Mouse (Mus musculus): ENCODE measurements at regions not wholly inside any gene's neighbourhood (a gene's known extent, or its start where the extent isn't known, plus 50 kb on each side); places are given as distances from the start of the nearest gene placed in this dataset.

DNA sequence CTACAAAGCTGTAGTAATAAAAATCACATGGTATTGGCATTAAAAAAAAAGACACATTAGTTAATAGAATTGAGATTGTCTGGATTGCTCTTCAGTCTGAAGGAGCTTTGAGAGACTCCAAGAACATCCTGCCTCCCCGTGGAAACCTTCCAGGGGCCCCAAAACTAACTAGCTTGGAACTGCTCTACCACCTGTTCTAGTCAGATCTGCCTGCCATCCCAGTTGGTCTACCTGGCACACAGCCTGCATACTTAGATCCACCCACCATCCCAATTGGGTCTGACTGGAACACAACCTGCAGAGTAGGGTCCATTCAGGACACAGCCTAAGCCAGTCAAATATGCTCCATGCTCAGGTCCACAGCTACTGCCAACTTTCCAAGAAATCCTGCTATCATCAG, 503.6 kb downstream of the Rapgef2 start:
- DNase-seq (ENCODE audit: low read depth, low spot score): no peak

DNA sequence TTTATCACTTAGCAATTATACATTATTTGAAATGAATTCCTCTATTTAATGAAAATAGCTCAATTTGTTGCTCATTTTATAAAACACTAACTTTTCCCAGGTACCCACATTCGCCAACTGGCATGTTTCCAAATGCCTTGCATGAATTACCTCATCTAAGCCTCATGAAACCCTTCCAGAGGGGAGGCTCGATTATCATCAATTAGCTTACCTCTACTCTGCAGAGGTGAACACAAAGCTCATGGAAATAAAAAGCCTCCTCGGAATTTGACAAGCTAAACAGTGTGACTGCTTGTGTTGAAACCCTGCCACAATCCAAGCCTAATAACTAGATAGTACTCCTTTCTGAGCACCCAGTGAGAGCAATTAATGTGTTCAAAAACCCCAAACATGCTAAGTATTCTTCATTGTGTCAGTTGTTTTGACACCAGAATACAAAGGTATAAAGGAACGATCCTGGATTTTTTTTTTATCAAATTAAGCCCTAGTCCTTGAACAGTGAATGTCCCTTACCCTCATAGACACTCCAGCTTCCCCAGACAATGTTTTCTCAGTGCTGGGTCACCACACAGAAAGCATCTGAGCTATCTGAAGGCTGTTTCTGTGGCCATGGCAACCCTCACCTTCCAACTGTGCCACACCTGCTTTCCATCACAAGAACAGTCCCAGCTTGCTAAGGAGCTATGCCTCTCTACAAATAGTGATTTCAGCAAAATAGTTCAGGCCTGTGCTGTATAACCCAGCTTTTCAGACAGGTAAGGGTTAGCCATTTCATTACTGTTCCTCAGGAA, 530.4 kb downstream of the Rapgef2 start:
- no peak for DNase-seq (ENCODE audit: low read depth, low spot score)

DNA sequence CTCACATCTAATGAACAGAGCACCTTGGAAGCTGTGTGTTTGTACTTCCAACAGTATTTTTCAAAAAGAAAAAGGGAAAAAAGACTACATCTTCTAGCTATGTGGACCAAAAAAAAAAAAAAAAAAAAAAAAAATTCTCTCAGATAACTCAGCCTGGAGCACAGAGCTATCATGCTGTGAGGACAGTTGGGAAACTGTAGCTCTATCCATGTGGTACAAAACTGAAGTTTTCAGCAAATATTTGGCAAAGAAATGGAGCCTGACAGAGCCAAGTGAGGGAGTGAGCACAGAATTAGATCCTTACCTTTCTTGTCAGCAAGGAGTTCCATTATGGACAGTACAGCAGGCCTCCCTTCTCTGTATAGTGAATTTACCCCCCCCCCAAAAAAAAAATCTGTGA, 550.2 kb downstream of the Rapgef2 start:
- DNase-seq (ENCODE audit: low read depth, low spot score): no peak

DNA sequence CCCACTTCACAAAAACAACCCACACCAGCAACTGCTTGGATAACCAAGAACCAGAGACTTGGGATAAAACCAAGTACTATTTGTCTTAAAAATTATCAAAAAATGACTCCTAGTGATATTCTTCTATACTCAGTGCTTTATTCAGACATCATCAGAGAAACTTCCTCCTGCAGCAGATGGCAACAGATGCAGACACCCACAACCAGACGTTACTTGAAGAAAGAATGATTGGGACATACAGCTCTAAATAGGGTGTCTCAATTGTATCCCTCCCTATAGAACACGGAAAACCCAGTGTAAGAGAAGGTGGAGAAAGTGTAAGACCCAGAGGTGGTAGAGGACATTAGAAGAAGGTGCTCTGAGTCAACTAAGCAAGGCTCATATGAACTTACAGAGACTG, 569.6 kb downstream of the Rapgef2 start:
- DNase-seq (ENCODE audit: low read depth, low spot score): no peak

DNA sequence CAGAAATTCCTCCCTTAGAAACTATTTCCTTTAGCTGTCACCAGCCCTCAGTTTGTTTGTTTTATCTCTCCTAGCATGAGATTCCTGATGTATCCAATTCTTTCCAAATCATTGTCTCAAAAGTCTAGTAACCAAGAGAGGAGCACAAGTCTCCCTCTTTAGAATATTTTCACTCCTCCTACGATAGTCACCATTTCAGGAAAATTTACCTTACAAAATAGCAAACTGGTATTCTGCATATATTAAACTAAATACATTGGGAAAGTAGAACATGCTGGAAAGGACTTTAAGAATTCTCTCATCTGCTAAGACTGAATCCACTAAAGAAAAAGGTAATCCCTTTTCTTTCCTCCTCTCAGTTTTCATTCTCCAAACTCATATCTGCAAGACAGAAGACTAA, 578.6 kb downstream of the Rapgef2 start:
- DNase-seq (ENCODE audit: low read depth, low spot score): no peak

DNA sequence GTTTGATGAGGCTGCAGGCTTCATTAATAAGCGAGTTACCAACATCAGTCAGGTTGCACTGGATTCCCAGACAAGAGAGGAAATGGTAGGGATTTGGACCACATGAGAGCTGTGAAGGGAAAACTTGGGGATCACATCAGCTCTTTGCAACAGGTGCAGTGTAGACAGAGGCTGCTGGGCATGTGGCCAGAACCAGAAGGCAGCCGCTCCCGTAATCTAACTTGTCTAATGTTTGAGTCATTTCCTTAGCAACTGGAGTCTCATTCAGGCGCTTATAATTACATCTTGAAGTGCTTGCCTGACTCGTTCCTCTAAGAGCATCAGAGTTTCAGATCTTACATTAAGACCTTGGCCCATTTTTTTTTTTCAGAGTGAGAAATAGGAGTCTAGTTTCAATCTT, 587.4 kb downstream of the Rapgef2 start:
- no peak for DNase-seq (ENCODE audit: low read depth, low spot score)

DNA sequence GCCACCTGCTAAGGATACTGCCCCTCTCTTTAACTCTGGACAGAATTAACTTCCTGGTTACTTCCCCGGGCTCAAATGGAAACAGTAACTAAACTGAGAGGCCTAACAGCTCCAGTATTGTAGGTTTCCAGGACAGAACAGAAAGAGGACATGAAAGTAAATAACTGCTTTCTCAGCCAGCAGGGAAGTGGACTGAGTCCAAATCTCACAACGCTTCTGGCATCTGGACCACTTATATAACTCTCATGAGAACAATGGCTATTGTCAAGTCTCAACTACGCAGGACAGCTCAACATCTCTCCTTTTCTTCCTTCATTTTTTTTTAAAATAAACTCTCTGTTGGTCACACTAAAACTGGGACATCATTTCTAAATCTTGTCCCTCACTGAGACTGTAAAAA, 594.8 kb downstream of the Rapgef2 start:
- DNase-seq (ENCODE audit: low read depth, low spot score): no peak

DNA sequence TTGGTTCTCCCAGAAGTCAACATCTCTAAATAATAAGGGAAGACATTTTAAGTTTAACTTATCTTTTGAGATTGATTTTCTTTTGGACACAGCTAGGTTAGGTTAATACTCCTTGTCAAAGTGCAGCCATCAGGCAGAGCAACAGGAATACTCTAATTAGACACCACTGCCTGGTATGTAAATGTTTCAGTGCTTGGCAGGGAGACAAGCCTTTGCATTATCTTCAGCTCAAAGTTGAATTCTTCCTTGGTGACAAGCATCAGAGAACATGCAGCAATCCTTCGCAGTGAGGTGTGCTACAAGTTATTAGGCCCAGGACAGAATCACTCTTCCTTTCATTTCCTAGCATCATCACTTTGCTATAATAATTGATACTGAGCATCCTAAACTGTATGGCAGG, 608.7 kb downstream of the Rapgef2 start:
- no peak for DNase-seq (ENCODE audit: low read depth, low spot score)

DNA sequence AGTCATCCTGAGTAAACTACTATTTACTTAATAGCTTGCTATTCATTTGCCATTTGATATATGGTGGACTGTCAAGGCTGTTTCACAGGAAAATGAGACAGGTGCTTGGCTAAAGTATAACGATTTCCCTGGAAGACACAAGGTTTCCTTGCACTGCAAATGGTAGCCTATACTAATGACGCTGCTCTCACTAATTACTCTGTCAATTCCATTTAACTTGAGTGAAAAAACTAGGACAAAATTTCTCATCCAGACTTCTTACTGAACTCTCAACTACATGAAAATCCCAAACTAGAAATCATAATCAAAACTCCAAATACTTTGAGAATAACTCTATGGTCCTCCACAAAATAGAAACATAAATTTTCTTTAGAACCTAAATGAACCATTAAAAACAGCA, 609.5 kb downstream of the Rapgef2 start:
- DNase-seq (ENCODE audit: low read depth, low spot score): no peak

DNA sequence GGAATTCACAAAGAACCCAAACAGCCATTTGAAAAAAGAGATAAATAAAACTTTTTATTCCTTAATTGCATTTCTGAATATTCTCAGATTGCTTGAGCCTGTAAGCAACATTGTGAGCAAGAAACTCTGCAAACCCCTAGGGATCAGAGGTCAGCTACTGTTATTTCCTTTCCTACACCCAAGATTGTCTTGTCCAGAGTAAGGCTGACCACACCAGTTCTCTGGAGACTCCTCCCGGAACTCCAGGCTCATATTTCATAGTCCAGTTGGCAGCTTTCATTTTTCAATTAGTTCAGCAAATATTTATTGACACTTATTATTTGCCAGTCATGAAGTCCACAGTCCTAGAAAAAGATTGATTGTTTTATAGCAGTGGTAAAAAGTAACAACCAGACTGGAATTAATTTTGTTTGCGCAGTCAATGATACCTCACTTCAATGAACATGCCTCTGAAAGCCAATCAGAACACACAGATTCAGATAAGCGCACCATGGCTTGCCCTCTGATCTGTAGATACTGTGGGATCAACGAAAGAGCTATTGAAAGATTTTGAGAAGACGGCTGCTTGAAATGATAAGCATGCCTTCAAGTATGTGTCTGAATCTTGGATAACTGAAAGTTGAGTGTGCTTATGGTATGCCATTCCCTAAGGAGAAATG, 611.7 kb downstream of the Rapgef2 start:
- DNase-seq (ENCODE audit: low read depth, low spot score): no peak

DNA sequence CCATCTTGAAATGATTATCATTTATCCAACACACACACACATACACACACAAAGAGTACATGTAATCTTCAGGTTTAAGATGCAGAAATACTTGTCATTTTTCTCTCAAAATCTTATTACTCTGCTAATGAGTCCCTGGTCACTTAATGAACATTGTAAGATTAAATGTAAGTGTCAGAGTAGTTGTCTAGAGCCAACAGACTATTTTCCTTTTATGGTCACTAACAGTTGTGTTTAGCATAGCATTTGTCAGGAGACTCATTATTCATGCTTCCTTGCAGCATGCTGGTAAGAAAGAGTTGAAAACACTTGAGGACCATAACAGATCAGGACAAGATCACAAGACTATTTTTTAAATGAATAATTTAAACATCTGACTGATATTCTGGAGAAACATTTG, 618.3 kb downstream of the Rapgef2 start:
- DNase-seq (ENCODE audit: low read depth, low spot score): no peak

DNA sequence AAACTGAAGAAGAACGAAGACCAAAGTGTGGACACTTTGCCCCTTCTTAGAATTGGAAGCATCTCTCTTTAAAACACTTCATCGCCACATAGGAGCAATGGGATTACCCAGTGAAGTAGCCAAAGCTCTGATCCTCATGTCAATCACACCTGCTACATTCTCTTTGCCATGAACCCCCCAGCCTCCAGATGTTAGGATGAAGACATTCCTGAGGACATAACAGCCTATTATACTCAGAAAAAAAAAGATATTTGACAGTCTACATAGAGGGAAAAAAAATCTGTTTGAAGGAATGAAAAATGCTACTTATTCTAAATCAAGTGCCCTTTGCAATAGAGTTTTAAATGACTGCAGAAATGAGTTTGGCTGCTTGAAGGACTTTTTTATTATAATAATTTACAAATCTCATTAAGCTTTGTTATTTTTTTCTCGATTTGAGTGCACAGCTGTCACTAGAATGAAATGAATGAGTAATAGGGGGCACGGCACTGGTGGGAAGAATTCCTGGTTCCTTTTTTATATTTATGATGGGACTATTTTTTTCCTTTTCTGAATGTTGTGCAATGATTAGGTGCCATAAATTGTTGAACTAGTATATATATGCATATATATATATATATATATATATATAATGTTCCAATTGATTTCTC, 618.8 kb downstream of the Rapgef2 start:
- no peak for DNase-seq (ENCODE audit: low read depth, low spot score)

DNA sequence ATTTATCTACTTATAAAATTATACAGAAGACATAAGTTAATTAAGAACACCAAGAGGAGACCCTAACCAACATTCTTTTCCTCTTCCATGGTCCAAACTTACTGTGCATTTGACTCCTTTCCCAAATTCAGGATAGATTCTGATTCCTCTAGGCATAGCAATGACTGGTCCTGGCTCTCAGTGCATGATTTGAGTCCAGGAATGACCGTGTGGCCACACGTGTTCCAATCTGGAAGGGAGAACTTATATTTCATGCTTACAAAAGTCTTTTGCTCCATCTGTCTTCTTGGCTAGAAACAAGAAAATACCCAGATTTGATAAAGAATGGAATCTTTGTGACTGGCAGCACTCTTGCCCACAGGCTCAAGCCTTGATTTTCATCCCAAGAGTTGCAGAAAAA, 638.2 kb downstream of the Rapgef2 start:
- DNase-seq (ENCODE audit: low read depth, low spot score): no peak

DNA sequence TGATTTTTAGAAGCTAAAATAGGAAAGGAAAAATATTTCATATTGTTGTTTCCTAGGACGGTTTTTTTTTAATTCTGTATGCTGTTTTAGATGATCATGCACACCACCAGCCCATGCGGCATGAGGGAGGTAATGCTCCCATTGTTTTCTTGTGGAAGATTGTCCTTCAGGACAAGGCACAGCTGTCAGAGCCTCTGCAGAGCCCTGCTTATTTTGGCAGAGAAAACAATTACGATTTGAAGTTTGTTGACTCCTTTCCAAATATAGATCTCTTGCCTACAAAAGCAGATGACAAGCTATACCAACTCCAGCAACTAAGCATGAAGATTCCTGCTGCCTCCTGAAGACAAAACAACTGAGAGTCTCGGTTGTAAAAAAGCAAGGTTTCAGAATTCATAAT, 650.9 kb downstream of the Rapgef2 start:
- DNase-seq (ENCODE audit: low read depth, low spot score): no peak

DNA sequence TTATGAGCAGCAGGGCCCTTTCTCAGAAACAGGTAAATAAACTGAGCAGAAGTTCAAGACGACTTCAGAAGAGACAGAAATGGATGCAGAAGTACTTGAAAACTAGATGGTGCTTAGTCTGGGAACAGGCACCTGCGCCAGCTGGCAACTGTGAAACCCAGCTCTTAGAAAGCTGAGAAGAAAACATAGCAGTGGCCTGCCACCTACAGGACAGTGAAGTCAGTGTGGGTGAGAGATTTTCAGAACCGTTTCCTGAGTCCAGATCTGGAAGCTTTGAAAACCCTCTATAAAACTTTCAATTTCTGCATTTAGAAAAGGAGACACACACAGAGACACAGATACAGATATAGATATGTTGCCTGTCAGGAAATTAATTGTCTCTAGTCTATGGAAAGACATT, 667.4 kb downstream of the Rapgef2 start:
- peak; percentile 9 for DNase-seq (ENCODE audit: low read depth, low spot score)

DNA sequence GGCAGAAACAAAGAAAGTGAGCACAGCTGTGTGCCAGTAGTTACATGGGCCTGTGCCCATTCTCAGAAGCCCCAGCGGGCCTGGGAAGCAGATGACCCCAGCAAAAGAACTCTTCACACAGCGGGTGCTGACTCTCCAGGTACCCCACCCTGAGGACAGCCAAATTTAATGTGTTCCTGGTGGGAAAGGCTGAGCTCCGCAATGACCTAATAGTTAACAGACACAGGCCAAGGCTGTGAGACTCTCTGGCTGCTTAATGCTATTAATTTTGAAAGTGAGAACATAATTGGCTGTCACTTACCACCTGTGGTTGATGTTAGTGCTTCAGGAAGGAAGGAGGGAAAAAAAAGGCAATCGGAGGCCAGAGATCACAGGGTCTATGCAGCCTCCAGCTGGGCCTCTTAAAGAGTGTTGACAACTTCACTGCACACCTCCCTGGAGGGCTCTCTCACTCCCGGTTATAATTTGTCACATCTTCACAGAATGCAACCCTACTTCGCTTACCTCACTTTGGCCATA, 691.5 kb downstream of the Rapgef2 start:
- peak; percentile 49 for DNase-seq (ENCODE audit: low read depth, low spot score)

DNA sequence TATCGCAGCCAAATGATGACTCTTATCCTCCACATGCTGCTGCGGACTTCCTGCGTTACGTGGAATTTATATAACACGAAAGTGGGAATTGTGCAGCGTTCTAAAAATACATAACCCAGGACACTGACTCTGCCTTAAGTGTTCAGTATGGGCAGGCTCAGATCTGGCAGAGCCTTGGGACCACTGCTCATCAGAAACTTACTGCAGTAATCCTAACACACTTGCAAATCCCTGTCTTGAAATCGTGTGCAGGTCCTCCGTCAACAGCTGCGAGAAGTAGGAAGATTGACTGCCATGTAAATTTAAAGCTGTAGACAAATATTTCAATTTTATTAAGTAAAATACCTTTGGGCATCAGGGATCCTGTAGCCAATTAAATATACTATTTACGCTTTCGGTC, 692.0 kb downstream of the Rapgef2 start:
- no peak for DNase-seq (ENCODE audit: low read depth, low spot score)

DNA sequence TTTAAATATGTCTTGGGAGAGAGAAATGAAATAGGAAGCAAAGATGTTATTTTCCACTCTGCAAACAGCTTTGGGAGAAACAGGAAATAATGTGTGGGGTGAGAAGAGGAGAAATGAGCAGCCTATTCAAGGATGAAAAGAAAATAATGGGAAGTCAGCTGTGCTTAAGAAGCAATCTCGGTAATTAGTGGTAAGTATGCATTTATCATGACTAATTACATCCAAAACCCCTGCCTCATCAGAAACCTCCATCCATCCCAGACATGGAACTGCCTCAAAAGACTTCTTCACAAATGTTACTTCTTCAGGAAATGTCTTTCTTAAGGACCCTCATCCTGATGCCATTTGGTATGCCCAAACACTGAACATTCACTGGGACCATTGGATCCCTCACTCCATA, 699.7 kb downstream of the Rapgef2 start:
- DNase-seq (ENCODE audit: low read depth, low spot score): no peak

DNA sequence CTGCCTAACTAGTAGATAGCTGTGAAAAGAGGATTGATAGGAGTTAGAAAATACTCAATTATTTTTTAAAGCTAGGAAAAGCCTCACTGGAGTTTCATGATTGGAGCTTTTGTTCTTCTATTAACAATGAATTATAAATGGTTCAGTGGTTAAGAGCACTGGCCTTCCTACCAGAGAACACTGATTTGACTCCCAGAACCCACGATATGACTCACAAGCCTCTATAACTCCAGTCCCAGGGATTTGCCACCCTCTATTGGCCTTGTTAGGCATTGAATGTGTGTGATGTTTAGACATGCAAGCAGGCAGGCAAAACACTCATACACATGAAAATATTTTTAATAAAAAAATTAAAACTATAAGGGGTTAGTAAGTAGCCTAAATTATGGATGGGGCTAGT, 704.4 kb downstream of the Rapgef2 start:
- DNase-seq (ENCODE audit: low read depth, low spot score): no peak

DNA sequence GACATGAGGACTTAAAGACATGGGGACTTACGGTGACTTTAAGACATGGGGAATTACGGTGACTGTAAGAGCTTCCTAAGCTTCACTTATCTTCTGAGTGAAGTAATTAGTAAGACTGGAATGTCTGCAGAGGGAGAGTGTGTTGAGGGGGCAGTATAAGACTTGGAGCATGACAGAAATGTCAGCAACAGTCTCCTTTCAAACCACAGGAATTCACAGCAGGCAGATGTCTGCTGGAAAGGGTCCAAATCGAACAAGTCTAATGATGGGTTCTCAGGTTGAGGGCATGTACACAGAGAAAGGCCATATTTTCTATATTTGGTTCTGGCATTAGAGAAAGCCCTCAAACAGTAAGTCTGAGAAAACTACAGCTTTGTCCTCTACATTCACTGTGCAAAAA, 705.2 kb downstream of the Rapgef2 start:
- DNase-seq (ENCODE audit: low read depth, low spot score): no peak

DNA sequence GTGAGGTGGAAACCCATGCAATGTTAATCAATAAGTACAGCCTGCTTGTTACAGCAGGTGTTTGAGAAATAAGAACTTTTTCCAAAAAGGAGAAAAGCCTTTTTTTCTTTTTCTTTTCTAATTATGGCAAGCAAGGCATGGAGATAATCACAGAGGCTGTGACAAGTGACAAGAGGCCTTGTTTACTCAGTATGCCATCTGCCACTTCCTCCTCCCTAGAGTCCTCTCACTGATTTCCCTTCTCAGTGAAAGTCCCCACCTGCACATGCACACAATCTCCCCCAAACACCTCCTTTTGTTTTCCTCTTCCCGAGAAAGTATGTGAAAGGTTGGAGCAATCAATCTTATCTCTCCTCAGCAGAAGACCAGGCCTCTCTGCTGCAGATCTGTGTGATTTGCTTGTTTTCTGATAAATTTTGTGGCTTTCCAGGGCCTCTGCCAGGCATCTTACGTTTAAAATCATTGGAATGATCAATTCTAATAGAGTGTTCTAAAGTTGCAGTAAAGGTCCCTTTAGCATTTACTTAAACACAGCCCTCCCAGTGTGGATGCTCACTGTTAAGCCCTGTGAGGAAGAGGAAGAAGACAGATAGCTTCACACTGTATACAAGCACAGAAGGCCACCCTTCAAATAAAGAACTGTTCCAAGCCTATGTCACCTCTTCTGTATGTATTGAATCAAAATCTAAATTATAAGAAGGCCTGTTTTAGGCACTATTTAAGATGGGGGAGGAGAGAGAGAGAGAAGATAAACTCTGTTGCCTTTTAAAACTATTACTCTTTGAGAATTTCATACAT, 710.5 kb downstream of the Rapgef2 start:
- no peak for DNase-seq (ENCODE audit: low read depth, low spot score)

DNA sequence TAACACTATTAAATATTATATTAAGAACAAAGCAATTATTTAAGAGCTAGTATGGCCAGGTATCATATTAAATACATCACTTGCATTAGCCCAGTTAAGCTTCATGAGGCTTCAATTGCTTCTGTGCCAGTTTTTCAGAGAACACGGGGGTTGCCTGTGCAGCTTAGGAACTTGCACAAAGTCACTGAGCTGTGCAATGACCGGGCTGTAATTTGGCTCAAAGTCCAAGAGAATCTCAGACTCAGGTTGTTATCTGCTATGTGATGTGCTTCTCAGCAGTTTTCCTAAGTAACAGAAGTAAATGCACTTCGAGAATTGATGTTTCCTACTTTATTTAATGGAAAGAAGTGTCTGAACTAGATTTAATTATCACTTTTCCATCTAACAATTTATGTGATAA, 711.5 kb downstream of the Rapgef2 start:
- DNase-seq (ENCODE audit: low read depth, low spot score): no peak

Data from embryo, embryonic 11.5 days (tissue).